Mouse (Mus musculus): ENCODE data around the gene Btnl6. TPM values are rescaled to one million over a fixed set of nuclear protein-coding genes. Genes with fewer than 3 reads are reported as not detected.
"Not testable (repeated sequence)": the region's sequence is repeated elsewhere in the genome, so short reads cannot be mapped to it uniquely, and the experiment has no call there.

Gene Btnl6
- polyA plus RNA-seq, 1 experiment, result not detected

- H3K4me3 ChIP-seq (ENCODE audit: insufficient read depth, low read depth, low read length), result no peak overlapping the region
- H3K27ac ChIP-seq (replicated peaks; ENCODE audit: low read depth, low read length), result no peak overlapping the region
- H3K4me1 ChIP-seq (ENCODE audit: control insufficient read depth, insufficient read depth, insufficient read length, low read length), result no peaks in the 10 kb centered on the region
These were observed 46.7 kb downstream of the Btnl6 start for GRCm38 (mm10) chr17:34470491-34470890.

- not testable (repeated sequence) for H3K4me1 ChIP-seq (ENCODE audit: control insufficient read depth, insufficient read depth, insufficient read length, low read length); H3K4me3 ChIP-seq (ENCODE audit: insufficient read depth, low read depth, low read length); H3K27ac ChIP-seq (replicated peaks; ENCODE audit: low read depth, low read length)
These were observed 51.2 kb downstream of the Btnl6 start for GRCm38 (mm10) chr17:34465906-34466305.

GRCm38 (mm10) chr17:34459255-34459654 is 57.9 kb downstream of the Btnl6 start:
- no peaks in the 10 kb centered on the region for H3K4me1 ChIP-seq (ENCODE audit: control insufficient read depth, insufficient read depth, insufficient read length, low read length)
- no peak overlapping the region for H3K4me3 ChIP-seq (ENCODE audit: insufficient read depth, low read depth, low read length)
- no peak overlapping the region for H3K27ac ChIP-seq (replicated peaks; ENCODE audit: low read depth, low read length)

Other genes with a start within 250 kb of the Btnl6 start
- 181 and 183 TPM in 2 replicates for gene H2-Aa, start 229.5 kb downstream of the Btnl6 start, polyA plus RNA-seq (2012; ENCODE audit: insufficient read depth, insufficient read length, missing spikeins)
- gene H2-Eb1, start 211.5 kb downstream of the Btnl6 start, polyA plus RNA-seq (2012; ENCODE audit: insufficient read depth, insufficient read length, missing spikeins), result 93.0 and 109 TPM in 2 replicates
- gene H2-Eb2, start 191.7 kb downstream of the Btnl6 start, polyA plus RNA-seq (2012; ENCODE audit: insufficient read depth, insufficient read length, missing spikeins), result not detected in 2 replicates
- 0.67 TPM in 1 of 2 replicates, not detected in the other for gene Btnl2, start 162.5 kb downstream of the Btnl6 start, polyA plus RNA-seq (2012; ENCODE audit: insufficient read depth, insufficient read length, missing spikeins)
- not detected in 2 replicates for gene Btnl1, start 140.2 kb downstream of the Btnl6 start, polyA plus RNA-seq (2012; ENCODE audit: insufficient read depth, insufficient read length, missing spikeins)
- not detected in 2 replicates for gene BC051142, start 118.5 kb downstream of the Btnl6 start, polyA plus RNA-seq (2012; ENCODE audit: insufficient read depth, insufficient read length, missing spikeins)
- not detected in 2 replicates for gene Btnl4, start 40.0 kb downstream of the Btnl6 start, polyA plus RNA-seq (2012; ENCODE audit: insufficient read depth, insufficient read length, missing spikeins)
- 3.8 and 8.8 TPM in 2 replicates for gene Notch4, start 46.9 kb upstream of the Btnl6 start, polyA plus RNA-seq (2012; ENCODE audit: insufficient read depth, insufficient read length, missing spikeins)
- gene Gpsm3, start 72.5 kb upstream of the Btnl6 start, polyA plus RNA-seq (2012; ENCODE audit: insufficient read depth, insufficient read length, missing spikeins), result 3.3 and 7.5 TPM in 2 replicates
- 19.9 and 35.5 TPM in 2 replicates for gene Pbx2, start 73.9 kb upstream of the Btnl6 start, polyA plus RNA-seq (2012; ENCODE audit: insufficient read depth, insufficient read length, missing spikeins)
- not detected in 2 replicates for gene Ager, start 80.5 kb upstream of the Btnl6 start, polyA plus RNA-seq (2012; ENCODE audit: insufficient read depth, insufficient read length, missing spikeins)
- 104 and 110 TPM in 2 replicates for gene Rnf5, start 86.3 kb upstream of the Btnl6 start, polyA plus RNA-seq (2012; ENCODE audit: insufficient read depth, insufficient read length, missing spikeins)
- 89.0 and 120 TPM in 2 replicates for gene Agpat1, start 86.9 kb upstream of the Btnl6 start, polyA plus RNA-seq (2012; ENCODE audit: insufficient read depth, insufficient read length, missing spikeins)
- gene Egfl8, start 98.6 kb upstream of the Btnl6 start, polyA plus RNA-seq (2012; ENCODE audit: insufficient read depth, insufficient read length, missing spikeins), result 1.4 TPM in 1 of 2 replicates, not detected in the other
- gene Ppt2, start 111.2 kb upstream of the Btnl6 start, polyA plus RNA-seq (2012; ENCODE audit: insufficient read depth, insufficient read length, missing spikeins), result 30.2 and 32.3 TPM in 2 replicates
- gene Prrt1, start 112.2 kb upstream of the Btnl6 start, polyA plus RNA-seq (2012; ENCODE audit: insufficient read depth, insufficient read length, missing spikeins), result not detected in 2 replicates
- 11.1 and 26.4 TPM in 2 replicates for gene Fkbpl, start 127.4 kb upstream of the Btnl6 start, polyA plus RNA-seq (2012; ENCODE audit: insufficient read depth, insufficient read length, missing spikeins)
- gene Atf6b, start 129.8 kb upstream of the Btnl6 start, polyA plus RNA-seq (2012; ENCODE audit: insufficient read depth, insufficient read length, missing spikeins), result 16.2 and 17.1 TPM in 2 replicates
- gene Tnxb, start 153.2 kb upstream of the Btnl6 start, polyA plus RNA-seq (2012; ENCODE audit: insufficient read depth, insufficient read length, missing spikeins), result 9.7 and 10.1 TPM in 2 replicates
- 17.7 and 28.0 TPM in 2 replicates for gene C4b, start 226.5 kb upstream of the Btnl6 start, polyA plus RNA-seq (2012; ENCODE audit: insufficient read depth, insufficient read length, missing spikeins)